Comparison of ENCODE assay signal across 25 mouse cellular contexts in the genomic region with DNA sequence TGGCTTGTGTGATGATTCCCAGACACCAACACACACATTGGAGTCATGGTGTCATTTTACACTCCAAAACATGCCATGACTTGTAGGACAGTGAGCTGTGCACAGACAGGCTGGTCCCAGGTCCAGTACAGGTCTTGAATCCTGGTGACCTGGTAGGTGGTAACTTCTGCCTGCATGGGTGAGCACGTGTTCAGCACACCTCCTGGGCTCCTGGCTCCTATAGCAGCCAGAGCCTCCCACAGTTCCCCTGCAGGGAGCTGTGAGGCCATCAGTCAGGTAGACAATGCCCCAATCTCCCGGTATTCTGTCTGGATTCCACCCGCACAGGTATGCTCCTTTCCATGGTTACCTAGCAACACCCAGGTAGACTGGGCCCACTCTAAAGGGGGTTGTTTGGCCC. TPM values are rescaled to one million over a fixed set of nuclear protein-coding genes. Genes with fewer than 3 reads are reported as not detected.
"Had no signal": no experiment of that assay in that cellular context is flagged by ENCODE, and none has a peak within 500 bp of the region (broad histone marks: within the 10 kb centered on the region; RNA-seq: fewer than 3 reads in every experiment).

No protein-coding gene starts in this region.

- H3K36me3 ChIP-seq: neural tube, embryonic 13.5 days; neural tube, embryonic 15.5 days; stomach, embryonic 15.5 days had no signal

- H3K27me3 ChIP-seq: neural tube, embryonic 13.5 days; neural tube, embryonic 15.5 days; stomach, embryonic 15.5 days had no signal

- DNase-seq: retina, postnatal 1 day; right cerebral cortex, adult 18-20 months; right cerebral cortex, postnatal 14 days; right cerebral cortex, postnatal 25 days; right cerebral cortex, postnatal 4 days; spleen, adult 18-20 months; thymus, adult 18-20 months; thymus, adult 2 months; thymus, postnatal 14 days; thymus, postnatal 25 days; thymus, postnatal 36 days; thymus, postnatal 4 days had no signal

- H3K4me3 ChIP-seq: neural tube, embryonic 13.5 days; neural tube, embryonic 15.5 days; stomach, embryonic 15.5 days had no signal

- H3K4me1 ChIP-seq: neural tube, embryonic 13.5 days; neural tube, embryonic 15.5 days; stomach, embryonic 15.5 days had no signal

- H3K27ac ChIP-seq: neural tube, embryonic 13.5 days; neural tube, embryonic 15.5 days; stomach, embryonic 15.5 days; stomach, postnatal 0 days had no signal

- H3K9ac ChIP-seq: neural tube, embryonic 13.5 days; neural tube, embryonic 15.5 days; stomach, embryonic 15.5 days had no signal

- H3K4me2 ChIP-seq: neural tube, embryonic 13.5 days; neural tube, embryonic 15.5 days; stomach, embryonic 15.5 days had no signal

- H3K9me3 ChIP-seq: neural tube, embryonic 13.5 days; neural tube, embryonic 15.5 days; stomach, embryonic 15.5 days had no signal

RNA-seq across cellular contexts. Expression of a gene that starts 6.9 kb away (rescaled TPM):
- total RNA-seq: neutrophil, adult 5-6 weeks had no signal
- polyA plus RNA-seq: neural tube, embryonic 13.5 days; neural tube, embryonic 14.5 days; small intestine, adult 2 months; stomach, embryonic 14.5 days; stomach, postnatal 0 days; testis, adult 2 months; urinary bladder, adult 2 months had no signal

RNA-seq across cellular contexts. Expression of a gene that starts 46.7 kb away (rescaled TPM):
- total RNA-seq: neutrophil, adult 5-6 weeks had no signal
- polyA plus RNA-seq: neural tube, embryonic 13.5 days; neural tube, embryonic 14.5 days; neural tube, embryonic 15.5 days; spleen, adult 2 months; stomach, embryonic 14.5 days; stomach, embryonic 15.5 days; stomach, embryonic 16.5 days; stomach, postnatal 0 days; thymus, adult 2 months; thymus, postnatal 0 days; urinary bladder, adult 2 months had no signal
